Mouse (Mus musculus): ENCODE measurements around the gene Ptgis. TPM values are rescaled to one million over a fixed set of nuclear protein-coding genes. Genes with fewer than 3 reads are reported as not detected.

The Ptgis gene
- polyA plus RNA-seq, 1 experiment from 2014 or later: 18.0 TPM

DNA sequence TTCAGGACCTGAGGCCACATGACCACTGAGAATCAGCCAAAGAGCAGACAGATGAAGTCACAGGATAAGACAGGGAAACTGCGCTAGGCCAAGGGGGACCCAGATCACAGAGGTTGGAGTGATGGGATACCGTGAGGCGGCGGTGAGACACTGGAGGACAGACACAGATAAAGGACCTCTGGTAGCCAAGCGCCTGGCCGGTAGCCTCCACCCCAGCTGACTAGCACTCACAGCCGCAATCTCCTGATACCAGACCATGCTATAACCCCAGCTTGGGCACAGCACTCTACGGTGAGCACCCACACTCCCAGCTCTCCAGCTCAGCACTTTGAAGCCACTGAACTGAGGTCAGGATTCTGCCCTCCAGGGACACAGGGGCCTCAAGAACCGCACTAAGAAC is 76.8 kb downstream of the Ptgis start:
- no peak overlapping the region for H3K9ac ChIP-seq (ENCODE audit: low read depth, low read length)
- H3K36me3 ChIP-seq (ENCODE audit: control insufficient read depth, insufficient read depth, low read length): no peaks in the 10 kb centered on the region
- no peaks in the 10 kb centered on the region for H3K9me3 ChIP-seq (ENCODE audit: control insufficient read depth, low read length)
- H3K27ac ChIP-seq (ENCODE audit: low read depth, low read length): no peak overlapping the region
- no peak overlapping the region for H3K4me3 ChIP-seq (ENCODE audit: low read length)
- H3K4me2 ChIP-seq (replicated peaks; ENCODE audit: low read depth, low read length): no peak overlapping the region
- no peaks in the 10 kb centered on the region for H3K27me3 ChIP-seq (ENCODE audit: control insufficient read depth, insufficient read depth, low read length)
- H3K4me1 ChIP-seq (ENCODE audit: control insufficient read depth, insufficient read depth, low read length): peaks cover 7% of the 10 kb centered on the region; the same call in 1 of the 2 replicates
- WGBS: 77% methylated on average over 9 of the region's 9 CpGs
- no peak for ATAC-seq (ENCODE audit: low FRiP score, low TSS enrichment)

DNA sequence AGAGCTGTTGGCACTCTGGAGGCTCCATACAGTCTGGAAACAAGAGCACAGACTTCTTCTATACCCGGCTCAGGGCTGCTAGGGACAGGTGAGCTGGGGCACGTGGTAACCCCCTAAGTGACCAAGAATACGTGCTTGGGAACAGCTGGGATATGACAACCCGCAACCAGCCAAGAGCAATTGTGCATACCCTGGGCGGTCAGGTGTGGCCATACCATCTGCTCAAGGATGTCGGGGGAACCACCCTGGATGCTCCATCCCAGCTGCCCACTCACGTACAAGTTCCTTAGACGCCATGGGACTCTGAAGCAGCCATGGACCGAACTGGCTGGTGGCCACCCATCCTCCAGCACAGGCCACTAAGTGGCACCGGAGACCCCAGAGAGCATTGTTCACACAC is 77.3 kb downstream of the Ptgis start:
- Histone ChIP-seq H3K4me3 (ENCODE audit: low read length) (no peak overlapping the region), H3K9me3 (ENCODE audit: control insufficient read depth, low read length) (no peaks in the 10 kb centered on the region), H3K36me3 (ENCODE audit: control insufficient read depth, insufficient read depth, low read length) (no peaks in the 10 kb centered on the region), H3K4me2 (replicated peaks; ENCODE audit: low read depth, low read length) (no peak overlapping the region), H3K27ac (ENCODE audit: low read depth, low read length) (no peak overlapping the region), H3K9ac (ENCODE audit: low read depth, low read length) (no peak overlapping the region), H3K4me1 (ENCODE audit: control insufficient read depth, insufficient read depth, low read length) (peaks cover 2% of the 10 kb centered on the region; the same call in 1 of the 2 replicates), H3K27me3 (ENCODE audit: control insufficient read depth, insufficient read depth, low read length) (no peaks in the 10 kb centered on the region)
- WGBS: 78% methylated on average over 10 of the region's 10 CpGs
- no peak for ATAC-seq (ENCODE audit: low FRiP score, low TSS enrichment)

DNA sequence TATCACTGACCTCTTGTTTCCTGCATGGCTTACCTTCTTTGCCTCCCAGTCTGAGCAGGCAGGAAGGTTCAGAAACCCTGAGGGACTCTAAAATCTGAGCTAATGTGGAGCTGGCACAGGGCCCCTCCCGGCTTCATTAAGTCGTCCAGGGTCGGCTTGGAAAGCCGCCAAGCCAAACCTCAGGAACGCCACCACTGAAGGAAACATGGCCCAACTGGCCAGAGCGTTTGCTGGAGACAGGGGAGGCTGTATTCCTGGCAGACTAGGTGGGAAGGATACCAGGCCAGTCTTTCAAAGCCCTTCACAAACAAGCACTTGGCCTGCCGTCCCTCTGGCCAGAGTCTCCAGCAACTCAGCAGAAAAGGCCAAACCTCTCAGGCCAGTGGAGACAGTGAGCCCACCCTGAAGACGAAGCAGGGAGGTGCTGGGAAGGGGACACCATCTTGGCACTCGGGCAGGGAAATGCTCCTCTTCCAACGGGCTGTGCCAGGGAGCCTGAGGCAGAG is 77.8 kb downstream of the Ptgis start:
- no peak for ATAC-seq (ENCODE audit: low FRiP score, low TSS enrichment)
- WGBS: 51% methylated on average over 10 of the region's 10 CpGs

DNA sequence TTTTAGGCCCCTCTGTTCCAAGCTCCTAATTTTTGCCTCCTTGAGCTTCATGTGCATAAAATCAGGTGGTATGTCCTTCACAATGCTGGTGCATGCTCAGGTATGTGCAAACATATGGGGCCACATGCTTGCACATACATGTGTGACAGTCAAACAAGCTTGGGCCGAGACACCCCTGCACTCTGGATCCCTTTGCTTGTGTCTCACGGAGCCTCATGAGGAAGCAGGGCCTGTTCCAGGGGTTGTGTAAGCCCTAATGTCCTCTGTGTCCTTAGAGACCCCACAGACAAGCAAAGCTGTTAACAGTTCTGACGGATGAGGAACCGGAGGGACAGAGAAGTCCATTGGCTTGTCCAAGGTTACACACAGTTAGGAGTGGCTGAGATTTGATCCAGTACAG is 80.7 kb downstream of the Ptgis start:
- 92% methylated on average over 4 of the region's 4 CpGs for WGBS
- no peak overlapping the region for H3K4me3 ChIP-seq (ENCODE audit: low read length)
- no peak overlapping the region for H3K9ac ChIP-seq (ENCODE audit: low read depth, low read length)
- H3K9me3 ChIP-seq (ENCODE audit: control insufficient read depth, low read length): no peaks in the 10 kb centered on the region
- no peaks in the 10 kb centered on the region for H3K36me3 ChIP-seq (ENCODE audit: control insufficient read depth, insufficient read depth, low read length)
- no peak overlapping the region for H3K27ac ChIP-seq (ENCODE audit: low read depth, low read length)
- H3K27me3 ChIP-seq (ENCODE audit: control insufficient read depth, insufficient read depth, low read length): no peaks in the 10 kb centered on the region
- 0 out of 2 replicates have a peak, but pooled peaks cover 10% of the 10 kb centered on the region for H3K4me1 ChIP-seq (ENCODE audit: control insufficient read depth, insufficient read depth, low read length)
- H3K4me2 ChIP-seq (replicated peaks; ENCODE audit: low read depth, low read length): no peak overlapping the region
- no peak for ATAC-seq (ENCODE audit: low FRiP score, low TSS enrichment)

More for the DNA sequence above, 77.8 kb downstream of the Ptgis start:
- H3K9ac ChIP-seq (ENCODE audit: low read depth, low read length): no peak overlapping the region
- no peak overlapping the region for H3K4me2 ChIP-seq (replicated peaks; ENCODE audit: low read depth, low read length)
- no peaks in the 10 kb centered on the region for H3K4me1 ChIP-seq (ENCODE audit: control insufficient read depth, insufficient read depth, low read length)
- H3K4me3 ChIP-seq (ENCODE audit: low read length): no peak overlapping the region
- no peaks in the 10 kb centered on the region for H3K9me3 ChIP-seq (ENCODE audit: control insufficient read depth, low read length)
- H3K36me3 ChIP-seq (ENCODE audit: control insufficient read depth, insufficient read depth, low read length): no peaks in the 10 kb centered on the region
- no peak overlapping the region for H3K27ac ChIP-seq (ENCODE audit: low read depth, low read length)
- no peaks in the 10 kb centered on the region for H3K27me3 ChIP-seq (ENCODE audit: control insufficient read depth, insufficient read depth, low read length)

DNA sequence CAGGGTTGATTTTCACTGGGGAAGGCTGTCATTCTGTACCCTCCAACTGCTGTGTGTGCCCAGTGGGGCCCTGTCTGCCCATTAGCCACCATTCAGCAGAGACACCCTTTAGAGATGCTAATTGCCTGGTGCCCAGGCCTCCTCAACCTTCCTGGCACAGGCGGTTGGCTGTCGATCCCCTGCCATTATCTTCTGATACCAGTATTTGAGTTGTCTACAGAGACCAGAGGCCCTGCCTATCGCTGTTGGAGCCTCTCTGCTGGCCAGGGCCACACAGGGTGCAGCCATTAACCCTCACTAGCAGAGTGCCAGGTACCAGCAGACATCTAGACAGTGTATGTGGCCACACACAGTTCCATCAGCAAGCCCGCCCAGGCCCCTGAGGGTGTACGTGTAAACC is 81.6 kb downstream of the Ptgis start:
- no peak overlapping the region for H3K4me3 ChIP-seq (ENCODE audit: low read length)
- 91% methylated on average over 5 of the region's 5 CpGs for WGBS

DNA sequence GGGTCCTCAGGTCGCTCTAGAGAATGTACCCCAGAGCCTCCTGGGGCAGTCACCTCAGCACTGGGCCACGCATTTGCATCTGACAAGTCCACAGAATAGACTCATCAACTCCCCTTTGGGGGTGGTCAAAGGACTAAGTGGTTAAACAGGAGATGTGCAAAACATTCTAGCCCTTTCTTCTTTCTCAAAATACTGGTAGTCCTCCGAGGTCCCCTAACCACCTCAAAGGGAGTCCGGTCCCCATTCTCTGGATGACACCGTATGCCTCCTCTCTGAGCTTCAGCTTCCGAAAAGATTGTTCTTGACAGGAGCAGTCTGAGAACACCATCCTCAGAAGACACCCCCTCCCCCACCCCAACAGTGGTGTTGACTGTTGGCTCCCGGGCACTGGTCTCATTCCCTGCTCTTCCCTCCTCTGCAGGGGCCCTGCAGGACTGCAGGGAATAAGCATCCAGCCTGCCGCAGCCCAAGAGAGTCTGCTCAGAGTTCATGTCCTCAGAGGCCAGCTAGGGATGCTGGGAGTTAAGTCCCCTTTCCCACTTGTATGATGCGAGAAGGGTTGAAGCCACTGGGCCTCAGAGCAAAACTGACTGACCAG is 84.2 kb downstream of the Ptgis start:
- no peak overlapping the region for H3K4me2 ChIP-seq (replicated peaks; ENCODE audit: low read depth, low read length)
- no peak for ATAC-seq (ENCODE audit: low FRiP score, low TSS enrichment)
- H3K4me3 ChIP-seq (ENCODE audit: low read length): no peak overlapping the region
- no peaks in the 10 kb centered on the region for H3K36me3 ChIP-seq (ENCODE audit: control insufficient read depth, insufficient read depth, low read length)
- no peak overlapping the region for H3K9ac ChIP-seq (ENCODE audit: low read depth, low read length)
- 0 out of 2 replicates have a peak, but pooled peaks cover 10% of the 10 kb centered on the region for H3K4me1 ChIP-seq (ENCODE audit: control insufficient read depth, insufficient read depth, low read length)
- H3K27me3 ChIP-seq (ENCODE audit: control insufficient read depth, insufficient read depth, low read length): no peaks in the 10 kb centered on the region
- H3K9me3 ChIP-seq (ENCODE audit: control insufficient read depth, low read length): 0 out of 2 replicates have a peak, but pooled peaks cover 3% of the 10 kb centered on the region
- no peak overlapping the region for H3K27ac ChIP-seq (ENCODE audit: low read depth, low read length)
- 44% methylated on average over 9 of the region's 9 CpGs for WGBS

More for the DNA sequence above, 81.6 kb downstream of the Ptgis start:
- Histone ChIP-seq H3K9me3 (ENCODE audit: control insufficient read depth, low read length) (no peaks in the 10 kb centered on the region), H3K27me3 (ENCODE audit: control insufficient read depth, insufficient read depth, low read length) (no peaks in the 10 kb centered on the region), H3K4me1 (ENCODE audit: control insufficient read depth, insufficient read depth, low read length) (0 out of 2 replicates have a peak, but pooled peaks cover 10% of the 10 kb centered on the region), H3K36me3 (ENCODE audit: control insufficient read depth, insufficient read depth, low read length) (no peaks in the 10 kb centered on the region), H3K4me2 (replicated peaks; ENCODE audit: low read depth, low read length) (no peak overlapping the region), H3K27ac (ENCODE audit: low read depth, low read length) (no peak overlapping the region), H3K9ac (ENCODE audit: low read depth, low read length) (no peak overlapping the region)
- no peak for ATAC-seq (ENCODE audit: low FRiP score, low TSS enrichment)

DNA sequence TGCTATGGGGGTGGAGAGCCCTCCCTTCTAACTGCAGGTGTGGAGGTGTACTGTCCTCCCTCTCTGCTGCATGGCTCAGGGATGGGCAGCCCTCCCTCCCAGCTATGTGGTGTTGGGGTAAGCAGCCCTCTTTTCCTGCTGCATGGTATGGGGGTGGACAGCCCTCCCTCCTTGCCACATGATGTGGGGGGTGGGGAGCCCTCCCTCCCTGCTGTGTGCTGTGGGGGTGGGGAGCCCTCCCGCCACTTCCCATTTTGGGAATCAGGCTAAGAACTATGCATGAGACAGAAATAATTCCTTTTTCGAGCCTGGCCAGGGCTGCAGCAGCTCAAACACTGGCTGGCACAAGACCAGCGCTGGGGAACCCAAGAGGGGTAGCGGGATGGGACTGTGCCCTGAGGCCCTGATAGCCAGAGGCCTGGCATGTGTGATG is 84.8 kb downstream of the Ptgis start:
- H3K36me3 ChIP-seq (ENCODE audit: control insufficient read depth, insufficient read depth, low read length): no peaks in the 10 kb centered on the region
- 62% methylated on average over 4 of the region's 4 CpGs for WGBS
- peak; percentile 41; the same call in 1 of the 2 replicates for ATAC-seq (ENCODE audit: low FRiP score, low TSS enrichment)
- H3K4me3 ChIP-seq (ENCODE audit: low read length): no peak overlapping the region
- H3K4me2 ChIP-seq (replicated peaks; ENCODE audit: low read depth, low read length): no peak overlapping the region
- no peak overlapping the region for H3K27ac ChIP-seq (ENCODE audit: low read depth, low read length)
- H3K9me3 ChIP-seq (ENCODE audit: control insufficient read depth, low read length): 0 out of 2 replicates have a peak, but pooled peaks cover 5% of the 10 kb centered on the region
- no peaks in the 10 kb centered on the region for H3K27me3 ChIP-seq (ENCODE audit: control insufficient read depth, insufficient read depth, low read length)
- 0 out of 2 replicates have a peak, but pooled peaks cover 10% of the 10 kb centered on the region for H3K4me1 ChIP-seq (ENCODE audit: control insufficient read depth, insufficient read depth, low read length)
- no peak overlapping the region for H3K9ac ChIP-seq (ENCODE audit: low read depth, low read length)

DNA sequence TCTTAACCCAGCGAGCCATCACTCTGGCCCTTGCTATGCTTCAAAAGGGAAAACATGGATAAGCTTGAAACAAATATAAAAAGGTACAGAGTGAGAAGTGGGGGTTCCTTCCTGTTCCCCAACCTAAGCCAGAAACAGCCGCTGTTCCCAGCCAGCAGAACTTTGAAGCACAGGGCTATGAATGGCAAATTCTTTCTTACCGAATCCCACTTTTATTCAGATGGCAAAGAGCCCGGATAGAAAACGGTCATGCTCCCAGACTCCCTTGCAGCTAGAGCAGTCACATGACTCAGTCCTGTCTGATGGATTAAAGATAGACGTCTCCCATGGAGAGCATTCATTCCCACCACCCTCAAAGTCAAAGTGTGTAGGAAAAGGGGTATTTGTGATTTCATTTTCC is 89.5 kb downstream of the Ptgis start:
- H3K36me3 ChIP-seq (ENCODE audit: control insufficient read depth, insufficient read depth, low read length): no peaks in the 10 kb centered on the region
- H3K4me1 ChIP-seq (ENCODE audit: control insufficient read depth, insufficient read depth, low read length): peaks cover 5% of the 10 kb centered on the region; the same call in 1 of the 2 replicates
- no peak overlapping the region for H3K9ac ChIP-seq (ENCODE audit: low read depth, low read length)
- no peak overlapping the region for H3K4me2 ChIP-seq (replicated peaks; ENCODE audit: low read depth, low read length)
- H3K27ac ChIP-seq (ENCODE audit: low read depth, low read length): no peak overlapping the region
- H3K27me3 ChIP-seq (ENCODE audit: control insufficient read depth, insufficient read depth, low read length): no peaks in the 10 kb centered on the region
- H3K9me3 ChIP-seq (ENCODE audit: control insufficient read depth, low read length): 0 out of 2 replicates have a peak, but pooled peaks cover 5% of the 10 kb centered on the region
- 94% methylated on average over 6 of the region's 6 CpGs for WGBS
- H3K4me3 ChIP-seq (ENCODE audit: low read length): no peak overlapping the region
- ATAC-seq (ENCODE audit: low FRiP score, low TSS enrichment): no peak

DNA sequence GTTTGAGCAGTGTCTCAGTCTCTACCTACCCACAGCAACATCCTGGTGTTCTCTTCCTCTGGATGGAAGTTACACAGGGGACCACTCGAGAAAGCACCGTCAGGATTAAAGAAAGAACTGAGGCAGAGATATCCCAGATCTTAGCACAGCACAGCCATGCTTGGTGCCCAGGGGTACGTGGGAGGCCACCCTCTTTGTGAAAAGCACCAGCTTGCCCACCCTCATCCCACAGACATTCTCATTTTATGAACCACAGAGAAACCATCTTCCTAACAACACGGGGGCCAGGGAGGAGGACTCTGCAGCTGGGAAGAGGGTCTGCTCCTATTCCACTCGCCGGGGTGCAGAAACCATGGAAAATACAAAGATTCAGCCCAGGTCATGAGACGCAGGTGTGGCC is 90.3 kb downstream of the Ptgis start:
- WGBS: 93% methylated on average over 7 of the region's 7 CpGs
- Histone ChIP-seq H3K4me2 (replicated peaks; ENCODE audit: low read depth, low read length) (no peak overlapping the region), H3K27me3 (ENCODE audit: control insufficient read depth, insufficient read depth, low read length) (no peaks in the 10 kb centered on the region), H3K9me3 (ENCODE audit: control insufficient read depth, low read length) (0 out of 2 replicates have a peak, but pooled peaks cover 5% of the 10 kb centered on the region), H3K4me1 (ENCODE audit: control insufficient read depth, insufficient read depth, low read length) (peaks cover 1% of the 10 kb centered on the region; the same call in 1 of the 2 replicates), H3K27ac (ENCODE audit: low read depth, low read length) (no peak overlapping the region), H3K4me3 (ENCODE audit: low read length) (no peak overlapping the region), H3K9ac (ENCODE audit: low read depth, low read length) (no peak overlapping the region), H3K36me3 (ENCODE audit: control insufficient read depth, insufficient read depth, low read length) (no peaks in the 10 kb centered on the region)
- ATAC-seq (ENCODE audit: low FRiP score, low TSS enrichment): no peak

All from kidney, embryonic 14.5 days (tissue).